Mouse (Mus musculus) bone marrow, adult 2 months (tissue): ENCODE data around the gene Tomm40.

ENCODE experiments used
- CTCF ChIP-seq: fragments of 200-500 bp; IDR thresholded peaks from 2 replicates; pipeline ENCODE4 v1.5.1; 2011; ENCODE audit warnings: low read length, control low read depth; ENCODE audit not compliant: control insufficient read depth, insufficient read depth
- POLR2A ChIP-seq: fragments of 200-500 bp; IDR thresholded peaks from 2 replicates; pipeline ENCODE4 v1.6.1; 2011; ENCODE audit warnings: low read depth, mild to moderate bottlenecking, control low read depth, low read length, borderline replicate concordance; ENCODE audit not compliant: control insufficient read depth

DNA sequence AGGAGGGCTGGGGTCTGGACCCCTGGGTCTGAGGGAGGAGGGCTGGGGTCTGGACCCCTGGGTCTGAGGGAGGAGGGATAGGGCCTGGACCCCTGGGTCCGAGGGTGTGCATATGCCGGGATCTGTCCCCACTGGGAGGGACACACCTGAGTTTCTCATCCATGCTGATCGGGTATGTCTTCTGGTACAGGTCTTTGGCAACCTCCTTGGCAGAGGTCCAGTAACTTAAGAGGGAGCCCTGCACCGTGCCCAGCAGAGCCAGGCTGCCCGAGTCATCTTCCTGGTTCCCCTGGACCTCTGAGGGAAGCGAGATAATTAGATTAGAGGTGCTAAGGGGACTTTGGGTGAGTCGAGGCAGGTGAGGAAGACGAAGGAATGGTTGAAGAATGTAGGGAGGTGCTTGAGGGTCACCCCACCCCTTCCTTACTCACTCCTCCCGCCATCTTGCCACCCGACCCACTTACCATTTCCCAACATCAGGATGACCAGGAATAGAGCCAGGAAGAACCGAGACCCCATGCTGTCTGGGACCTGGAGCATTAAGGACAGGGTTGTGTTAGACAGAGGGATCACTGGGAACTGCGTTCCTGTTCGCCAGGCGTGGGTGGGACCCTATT, 42.0 kb downstream of the Tomm40 start:
- TF ChIP-seq POLR2A, result no peak
- no peak for TF ChIP-seq CTCF
